Mouse (Mus musculus) forebrain, embryonic 14.5 days (tissue): ENCODE results near the gene Pkd1l3. TPM values are rescaled to one million over a fixed set of nuclear protein-coding genes. Genes with fewer than 3 reads are reported as not detected.

Experiments
- ATAC-seq: fragments of 200-750 bp; cut with Nextera tagmentation; 2 replicates; pipeline ENCODE4 v1.8.0; 2017; ENCODE audit warnings: mild to moderate bottlenecking, moderate library complexity
- DNase-seq: peaks from one replicate; pipeline ENCODE4 v3.0.0-alpha.2; 2015; ENCODE audit warnings: low spot score
- H3K27ac ChIP-seq: fragments of 300-500 bp; sonication (generic); 2 replicates; pipeline ENCODE4 v1.5.1; 2014; ENCODE audit warnings: low read depth, mild to moderate bottlenecking, control low read depth, low read length, moderate library complexity
- H3K27me3 ChIP-seq: fragments of 300-500 bp; sonication (generic); replicated peaks from 2 replicates; pipeline ENCODE4 v1.6.1; 2014; ENCODE audit warnings: low read length, control low read depth, mixed read lengths; ENCODE audit not compliant: control insufficient read depth, insufficient read depth
- H3K36me3 ChIP-seq: fragments of 300-500 bp; sonication (generic); 2 replicates; pipeline ENCODE4 v1.6.1; 2014; ENCODE audit warnings: low read length, control low read depth; ENCODE audit not compliant: control insufficient read depth, insufficient read depth
- H3K4me1 ChIP-seq: fragments of 300-500 bp; sonication (generic); 2 replicates; pipeline ENCODE4 v1.6.1; 2014; ENCODE audit warnings: antibody characterized with exemption, low read length, control low read depth; ENCODE audit not compliant: control insufficient read depth, insufficient read depth
- H3K4me2 ChIP-seq: fragments of 300-500 bp; sonication (generic); 2 replicates; pipeline ENCODE4 v1.6.1; 2014; ENCODE audit warnings: mild to moderate bottlenecking, control low read depth, low read length
- H3K4me3 ChIP-seq: fragments of 300-500 bp; sonication (generic); 2 replicates; pipeline ENCODE4 v1.5.1; 2014; ENCODE audit warnings: low read depth, low read length, control low read depth
- H3K9ac ChIP-seq: fragments of 300-500 bp; sonication (generic); 2 replicates; pipeline ENCODE4 v1.6.1; 2014; ENCODE audit warnings: mild to moderate bottlenecking, low read length, control low read depth, moderate library complexity
- H3K9me3 ChIP-seq: fragments of 300-500 bp; sonication (generic); replicated peaks from 2 replicates; pipeline ENCODE4 v1.6.1; 2016; ENCODE audit warnings: low read length, control low read depth, mixed read lengths; ENCODE audit not compliant: control insufficient read depth
- WGBS: fragments of 180-500 bp; shearing (Covaris S2); extraction: QIAGEN DNeasy Blood & Tissue Kit; methylation state at CpG from one replicate; pipeline ENCODE4 v1.1.7; 2014; 5-methylcytosine and 5-hydroxymethylcytosine counted together
- polyA plus RNA-seq: library from polyadenylated mRNA; unstranded; fragments of >200 nt; fragmentation: Nextera tagmentation; extraction: Ambion mirVana; gene quantifications from 2 replicates; pipeline ENCODE4 v1.2.1, GENCODE M21; 2014

The Pkd1l3 gene
- polyA plus RNA-seq, 1 experiment from 2014 or later, result not detected

DNA sequence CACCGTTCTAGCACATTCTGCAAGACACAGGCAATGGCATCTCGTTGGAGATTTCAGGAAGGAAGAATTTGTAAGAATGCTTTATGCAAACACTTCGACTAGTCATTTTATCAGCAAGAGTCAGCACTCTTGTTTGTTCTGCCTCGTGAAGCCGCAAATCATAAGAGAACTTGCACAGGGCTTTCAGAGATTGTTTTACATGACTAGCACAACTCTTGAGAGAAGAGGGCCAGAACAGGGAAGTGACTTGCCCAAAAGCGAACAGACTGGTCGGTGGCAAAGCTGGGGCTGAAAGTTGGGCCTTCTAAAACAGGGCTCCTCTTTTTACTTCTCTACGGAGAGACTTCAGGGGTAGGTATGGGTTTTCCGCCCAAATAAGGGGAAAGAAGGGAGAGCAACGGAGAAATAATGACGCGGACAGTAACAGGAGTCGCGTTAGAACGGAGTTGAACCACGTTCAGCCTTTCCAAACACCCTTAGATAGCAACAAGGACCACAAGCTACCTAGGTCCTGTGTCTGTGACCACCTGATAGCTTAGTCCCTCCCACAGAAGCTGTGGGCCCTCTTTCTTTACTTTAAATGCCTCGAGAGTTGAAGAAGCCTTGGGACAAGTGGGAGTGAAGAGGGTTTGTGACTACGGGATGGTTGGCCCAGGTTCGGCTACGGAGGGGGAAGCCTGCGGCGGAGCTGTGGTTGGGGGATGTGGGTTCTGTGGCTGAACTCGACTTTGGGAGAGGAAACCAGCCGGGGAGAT is 90.4 kb downstream of the Pkd1l3 start:
- 12% methylated on average over 24 of the region's 24 CpGs for WGBS
- 0 out of 2 replicates have a peak, but pooled peaks cover 7% of the 10 kb centered on the region for H3K27me3 ChIP-seq
- no peak overlapping the region for H3K27ac ChIP-seq
- H3K9ac ChIP-seq, result peak overlapping the region; percentile 55
- H3K36me3 ChIP-seq, result peaks cover 24% of the 10 kb centered on the region
- H3K4me1 ChIP-seq, result peaks cover 19% of the 10 kb centered on the region
- DNase-seq, result no peak
- no peaks in the 10 kb centered on the region for H3K9me3 ChIP-seq
- ATAC-seq, result no peak
- peak overlapping the region; percentile 97 for H3K4me3 ChIP-seq
- peak overlapping the region; percentile 64 for H3K4me2 ChIP-seq

DNA sequence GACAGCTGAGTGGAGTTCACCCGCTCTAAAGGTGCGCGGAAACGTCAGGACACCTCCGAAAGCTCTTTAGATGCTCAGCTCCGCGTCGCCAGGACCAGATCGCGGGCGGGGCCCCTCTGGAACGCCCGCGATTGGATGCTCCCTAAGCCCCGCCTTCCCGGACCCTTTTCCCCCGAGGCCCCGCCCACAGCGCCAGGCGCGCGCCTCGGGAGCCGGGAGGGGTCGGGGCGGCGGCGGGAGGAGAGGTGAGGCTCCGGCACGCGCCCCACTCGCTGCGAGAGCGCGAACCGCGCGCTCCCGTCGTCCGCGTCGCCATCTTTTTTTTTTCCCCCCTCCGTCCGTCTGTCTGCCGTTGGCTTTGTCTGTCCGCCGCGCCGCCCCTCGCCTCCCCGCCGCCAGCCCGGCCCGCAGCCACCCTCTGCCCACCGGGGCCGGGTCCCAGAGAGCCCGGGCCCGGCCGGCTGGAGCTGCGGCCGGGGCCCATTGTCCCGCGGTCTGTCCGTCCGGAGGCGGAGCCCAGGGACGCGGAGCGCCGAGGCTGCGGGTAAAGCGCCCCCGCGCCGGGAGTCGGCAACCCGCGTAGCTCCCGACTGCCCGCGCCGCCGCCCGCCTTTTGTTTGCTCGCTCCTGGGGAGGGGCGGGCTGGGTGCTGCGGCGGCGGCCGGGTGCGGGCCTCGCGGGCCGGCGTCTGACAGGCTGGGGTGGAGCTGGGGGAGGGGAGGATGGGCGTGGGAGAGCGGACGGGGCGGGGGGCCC is 91.2 kb downstream of the Pkd1l3 start, which contains the start of gene Zfp821:
TSS of gene Zfp821 (plus strand) at position 227 of the 756 bp plus-strand sequence.
- under 1% methylated on average over 65 of the region's 100 CpGs for WGBS
- peaks cover 19% of the 10 kb centered on the region for H3K4me1 ChIP-seq
- H3K4me2 ChIP-seq, result peak within 1 kb of the TSS; percentile 64
- peak; percentile 98 for DNase-seq
- H3K9me3 ChIP-seq, result no peaks in the 10 kb centered on the region
- H3K27ac ChIP-seq, result peak within 1 kb of the TSS; percentile 97
- peak within 1 kb of the TSS; percentile 99 for H3K9ac ChIP-seq
- 0 out of 2 replicates have a peak, but pooled peaks cover 7% of the 10 kb centered on the region for H3K27me3 ChIP-seq
- H3K36me3 ChIP-seq, result peaks cover 32% of the 10 kb centered on the region
- H3K4me3 ChIP-seq, result peak within 1 kb of the TSS; percentile 97
- ATAC-seq, result peak; percentile 91

- H3K4me1 ChIP-seq, result peaks cover 19% of the 10 kb centered on the region
- no peaks in the 10 kb centered on the region for H3K9me3 ChIP-seq
- 0 out of 2 replicates have a peak, but pooled peaks cover 7% of the 10 kb centered on the region for H3K27me3 ChIP-seq
- peaks cover 39% of the 10 kb centered on the region for H3K36me3 ChIP-seq
- ATAC-seq, result peak; percentile 24
- peak overlapping the region; percentile 64 for H3K4me2 ChIP-seq
- peak overlapping the region; percentile 99 for H3K9ac ChIP-seq
- peak; percentile 37 for DNase-seq
- H3K27ac ChIP-seq, result peak overlapping the region; percentile 97
- H3K4me3 ChIP-seq, result peak overlapping the region; percentile 97
- WGBS, result 1% methylated on average over 24 of the region's 30 CpGs
Observed at GRCm38 (mm10) chr8:109706076-109706873, 92.0 kb downstream of the Pkd1l3 start.

GRCm38 (mm10) chr8:109706874-109707237 is 92.5 kb downstream of the Pkd1l3 start:
- Histone ChIP-seq H3K27me3 (0 out of 2 replicates have a peak, but pooled peaks cover 7% of the 10 kb centered on the region), H3K4me3 (peak overlapping the region; percentile 97), H3K4me1 (peaks cover 19% of the 10 kb centered on the region), H3K9ac (peak overlapping the region; percentile 99), H3K4me2 (peak overlapping the region; percentile 64), H3K9me3 (no peaks in the 10 kb centered on the region), H3K36me3 (peaks cover 45% of the 10 kb centered on the region), H3K27ac (no peak overlapping the region)
- DNase-seq (peak; percentile 77), ATAC-seq (peak; percentile 51; the same call in 1 of the 2 replicates)
- WGBS, result 20% methylated on average over 2 of the region's 2 CpGs

DNA sequence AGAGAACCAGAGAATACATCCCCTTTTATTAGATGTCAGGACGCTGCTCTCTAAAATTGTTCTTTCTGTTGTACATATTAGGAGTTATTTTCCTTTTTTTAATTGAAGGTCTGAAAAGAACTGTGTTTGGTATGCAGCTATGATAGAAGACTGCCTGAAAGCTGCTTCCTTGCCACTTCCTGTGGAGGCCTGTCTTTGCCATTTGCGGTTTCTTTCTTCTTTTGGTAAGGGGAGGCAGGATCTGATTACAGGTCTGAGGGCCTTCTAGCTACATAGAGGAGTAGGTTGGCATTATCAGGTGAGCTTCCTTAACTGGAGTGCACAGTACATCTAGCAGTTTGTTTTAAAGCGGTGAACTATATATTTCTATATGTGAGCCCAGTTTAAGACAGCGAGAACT is 93.6 kb downstream of the Pkd1l3 start:
- 94% methylated on average over 4 of the region's 4 CpGs for WGBS
- ATAC-seq, result no peak
- Histone ChIP-seq H3K4me1 (peaks cover 19% of the 10 kb centered on the region), H3K27me3 (0 out of 2 replicates have a peak, but pooled peaks cover 1% of the 10 kb centered on the region), H3K36me3 (peaks cover 56% of the 10 kb centered on the region), H3K27ac (no peak overlapping the region), H3K9ac (no peak overlapping the region), H3K4me3 (no peak overlapping the region), H3K4me2 (peak overlapping the region; percentile 64; the same call in 1 of the 2 replicates), H3K9me3 (no peaks in the 10 kb centered on the region)
- no peak for DNase-seq

DNA sequence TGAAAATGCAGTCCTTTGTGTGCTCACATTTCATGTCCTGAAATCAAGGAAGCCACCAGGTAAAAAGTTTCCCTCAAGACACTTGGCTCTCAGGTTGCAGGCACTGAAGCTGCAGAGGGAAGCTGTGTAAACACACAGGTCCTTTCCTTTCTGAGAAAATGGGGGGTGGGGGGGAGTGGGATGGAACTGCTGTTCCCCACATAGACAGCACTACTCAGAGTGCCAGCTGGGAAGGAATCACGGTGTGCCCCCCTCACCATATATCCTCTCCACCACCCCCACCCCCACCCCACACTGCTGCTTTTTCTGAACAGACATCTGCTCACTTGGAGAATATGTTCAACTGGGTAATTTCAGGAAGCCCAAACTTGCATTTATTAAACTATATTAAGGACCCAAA is 98.2 kb downstream of the Pkd1l3 start:
- Histone ChIP-seq H3K9me3 (no peaks in the 10 kb centered on the region), H3K27ac (no peak overlapping the region), H3K4me3 (no peak overlapping the region), H3K9ac (no peak overlapping the region), H3K4me1 (peaks cover 5% of the 10 kb centered on the region), H3K27me3 (no peaks in the 10 kb centered on the region), H3K36me3 (peaks cover 95% of the 10 kb centered on the region), H3K4me2 (no peak overlapping the region)
- no peak for DNase-seq
- WGBS, result 89% methylated on average over 1 of the region's 1 CpGs
- ATAC-seq, result no peak

GRCm38 (mm10) chr8:109714961-109715360 is 100.6 kb downstream of the Pkd1l3 start:
- no peak overlapping the region for H3K4me3 ChIP-seq
- WGBS, result 97% methylated on average over 5 of the region's 5 CpGs
- DNase-seq (no peak), ATAC-seq (no peak)
- H3K27me3 ChIP-seq, result no peaks in the 10 kb centered on the region
- no peak overlapping the region for H3K9ac ChIP-seq
- H3K4me1 ChIP-seq, result no peaks in the 10 kb centered on the region
- no peak overlapping the region for H3K27ac ChIP-seq
- H3K36me3 ChIP-seq, result peaks cover 92% of the 10 kb centered on the region
- H3K9me3 ChIP-seq, result no peaks in the 10 kb centered on the region
- H3K4me2 ChIP-seq, result no peak overlapping the region
